Mouse (Mus musculus): ENCODE measurements around the gene Zfr.

DNA sequence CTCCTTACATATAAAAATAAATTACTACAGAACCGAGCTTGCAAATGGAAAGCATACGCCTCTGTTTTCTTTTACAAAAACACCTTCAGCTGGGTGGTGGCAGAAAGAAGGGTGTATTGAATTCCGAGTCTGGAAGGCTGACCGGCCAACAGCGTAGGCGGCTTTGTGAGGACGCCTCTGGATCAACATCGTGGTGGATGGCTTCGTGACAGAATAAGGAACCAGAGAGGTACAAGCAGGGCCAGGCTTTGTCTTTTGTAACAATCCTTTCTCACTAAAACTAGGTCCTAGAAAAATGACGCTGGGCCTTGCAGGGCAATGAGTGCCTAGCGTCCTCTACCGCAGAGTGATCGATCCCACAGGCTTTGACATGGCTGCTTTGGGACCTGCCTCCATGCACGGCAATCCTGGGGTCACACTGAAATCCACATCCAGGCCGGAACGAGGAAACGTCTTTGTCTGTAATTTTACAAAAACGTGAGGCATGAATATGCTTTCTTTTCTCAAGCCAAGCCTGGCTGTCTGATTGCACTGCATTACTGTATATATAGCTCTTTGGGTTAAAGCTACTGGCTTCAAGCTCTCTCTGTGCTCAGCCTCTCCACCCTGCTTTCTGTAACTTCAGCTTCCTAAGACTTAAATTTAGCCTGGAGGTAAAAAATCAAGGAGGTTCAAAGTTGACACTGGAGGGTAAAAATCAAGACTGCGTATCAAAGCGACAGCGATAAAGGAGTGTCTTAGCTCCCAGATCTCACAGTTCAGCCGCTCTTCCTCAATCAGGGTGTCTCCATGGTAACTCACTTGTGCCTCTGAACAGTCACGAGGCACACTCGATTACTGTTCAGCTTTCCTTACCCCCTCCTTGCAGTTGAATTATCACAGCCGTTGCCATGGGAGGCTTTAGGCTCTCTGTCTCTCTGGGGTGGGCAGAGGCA, 24.3 kb upstream of the Zfr start:
- no peak for TF ChIP-seq CTCF (IDR thresholded peaks at IDR 0.05; ENCODE audit: insufficient read depth, low read length)
- no peak for TF ChIP-seq POLR2A (IDR thresholded peaks at IDR 0.05; ENCODE audit: borderline replicate concordance, extremely low read depth, low read depth, low read length)
